Mouse (Mus musculus) naive thymus-derived CD4-positive, alpha-beta T cell, adult 2 months (primary cell): Measurements from ENCODE around the gene B4galnt1.
A peak's percentile ranks its signal among the peaks of the same experiment; 100 is the strongest.
"Not testable (repeated sequence)": the region's sequence is repeated elsewhere in the genome, so short reads cannot be mapped to it uniquely, and the experiment has no call there.

Experiments
- DNase-seq: peaks from one replicate; pipeline ENCODE4 v3.0.0-alpha.2; 2011; ENCODE audit warnings: low read depth

Gene B4galnt1

DNA sequence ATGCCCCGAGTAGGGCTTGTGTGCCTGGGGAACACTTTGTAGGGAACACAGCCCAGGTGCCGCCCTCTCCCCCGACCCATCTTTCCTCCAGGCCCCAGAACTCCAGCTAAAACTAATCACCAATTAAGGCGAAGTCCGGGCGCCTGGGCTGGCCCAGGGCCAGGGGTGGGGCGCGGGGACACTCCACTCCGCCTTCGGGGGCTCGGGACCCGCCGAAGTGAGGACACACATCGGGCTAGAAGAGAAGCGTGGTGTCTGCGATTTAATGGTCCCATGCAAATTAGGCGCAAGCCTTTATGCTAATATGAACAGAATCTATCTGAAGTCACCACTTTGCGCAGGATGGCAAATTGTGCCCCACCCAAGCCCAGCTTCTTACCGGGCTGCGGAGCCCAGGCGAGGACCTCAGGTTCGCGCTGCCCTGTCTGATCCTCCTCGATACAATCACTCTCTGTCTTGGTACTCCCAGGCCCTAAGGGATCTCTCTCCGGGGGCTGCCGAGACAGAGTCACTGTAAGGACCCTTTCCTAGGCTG is 24.2 kb downstream of the B4galnt1 start:
- peak; percentile 50 for DNase-seq

DNA sequence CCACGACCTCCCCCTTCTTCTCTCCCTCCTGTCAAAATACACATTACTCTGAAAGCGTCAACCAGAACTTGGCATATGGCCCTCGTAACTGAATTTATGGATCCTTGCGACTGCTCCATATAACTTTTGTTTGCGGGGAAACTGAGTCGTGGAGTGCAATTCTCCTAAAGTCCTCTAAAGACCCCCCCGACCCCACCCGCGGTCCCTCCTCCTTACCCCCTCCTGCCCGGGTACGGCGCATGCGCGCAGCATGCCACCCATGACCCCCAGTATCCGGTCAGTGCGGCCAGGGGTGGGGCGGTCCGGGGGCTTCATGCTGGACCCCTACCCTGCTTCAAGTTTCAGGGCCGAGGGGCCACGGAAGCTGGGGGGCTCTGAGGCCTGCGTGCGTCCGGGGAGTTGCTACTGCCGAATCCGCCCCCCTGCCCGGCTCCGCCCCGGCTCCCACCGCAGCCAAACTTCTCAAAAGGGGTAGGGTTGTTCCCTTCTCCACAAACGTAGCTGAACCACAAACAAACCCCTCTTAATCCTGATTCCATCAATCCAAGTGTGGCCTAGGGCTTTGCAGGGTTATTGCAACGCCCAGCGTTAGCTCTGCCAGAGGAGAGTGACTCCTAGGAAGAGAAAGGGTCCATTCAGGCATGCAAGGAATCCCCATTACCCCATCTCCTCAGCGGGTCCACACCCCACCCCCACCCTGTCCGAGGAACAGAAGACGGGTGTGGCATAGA is 24.8 kb downstream of the B4galnt1 start, which contains the start of gene Arhgef25:
Gene Arhgef25, minus strand, starts transcription at position 433 of the 731 bp plus-strand sequence.
- no peak for DNase-seq

DNA sequence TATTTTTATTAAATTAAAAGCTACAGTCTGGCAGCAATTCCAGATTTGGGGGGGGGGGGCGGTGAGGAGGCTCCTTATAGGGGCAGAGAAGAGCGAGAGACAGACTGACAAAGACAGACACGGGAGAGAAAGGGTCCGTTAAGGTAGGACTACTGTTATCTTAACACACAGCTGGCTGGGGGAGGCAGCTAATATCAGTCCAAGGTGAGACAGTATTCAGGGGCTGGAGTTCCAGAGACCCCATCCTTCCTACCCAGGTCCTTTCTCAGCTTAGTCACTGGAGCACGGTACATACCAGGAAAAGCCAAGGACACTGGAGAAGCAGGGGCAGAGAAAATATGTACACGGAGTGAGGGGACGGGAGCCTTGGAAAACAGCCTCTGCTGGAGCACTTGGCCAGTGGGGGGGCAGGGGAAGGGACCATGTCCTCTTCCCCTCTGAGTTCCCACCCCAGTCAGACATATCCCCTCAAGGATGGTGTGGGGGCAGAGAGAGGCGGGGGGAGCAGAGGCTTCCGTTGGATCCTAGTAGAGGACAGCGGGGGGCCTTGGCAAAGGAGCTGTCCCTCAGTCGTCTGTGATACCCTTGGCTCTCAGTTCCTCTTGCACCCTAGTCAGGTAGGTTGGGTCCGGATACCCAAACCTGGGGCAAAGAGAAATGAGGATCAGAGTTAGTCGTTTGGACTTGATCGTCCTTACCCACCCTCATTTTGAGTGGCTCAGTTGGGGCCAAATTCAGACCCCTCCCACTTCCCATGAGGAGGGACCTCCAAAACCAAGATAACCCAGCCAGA is 25.6 kb downstream of the B4galnt1 start:
- DNase-seq: no peak

DNA sequence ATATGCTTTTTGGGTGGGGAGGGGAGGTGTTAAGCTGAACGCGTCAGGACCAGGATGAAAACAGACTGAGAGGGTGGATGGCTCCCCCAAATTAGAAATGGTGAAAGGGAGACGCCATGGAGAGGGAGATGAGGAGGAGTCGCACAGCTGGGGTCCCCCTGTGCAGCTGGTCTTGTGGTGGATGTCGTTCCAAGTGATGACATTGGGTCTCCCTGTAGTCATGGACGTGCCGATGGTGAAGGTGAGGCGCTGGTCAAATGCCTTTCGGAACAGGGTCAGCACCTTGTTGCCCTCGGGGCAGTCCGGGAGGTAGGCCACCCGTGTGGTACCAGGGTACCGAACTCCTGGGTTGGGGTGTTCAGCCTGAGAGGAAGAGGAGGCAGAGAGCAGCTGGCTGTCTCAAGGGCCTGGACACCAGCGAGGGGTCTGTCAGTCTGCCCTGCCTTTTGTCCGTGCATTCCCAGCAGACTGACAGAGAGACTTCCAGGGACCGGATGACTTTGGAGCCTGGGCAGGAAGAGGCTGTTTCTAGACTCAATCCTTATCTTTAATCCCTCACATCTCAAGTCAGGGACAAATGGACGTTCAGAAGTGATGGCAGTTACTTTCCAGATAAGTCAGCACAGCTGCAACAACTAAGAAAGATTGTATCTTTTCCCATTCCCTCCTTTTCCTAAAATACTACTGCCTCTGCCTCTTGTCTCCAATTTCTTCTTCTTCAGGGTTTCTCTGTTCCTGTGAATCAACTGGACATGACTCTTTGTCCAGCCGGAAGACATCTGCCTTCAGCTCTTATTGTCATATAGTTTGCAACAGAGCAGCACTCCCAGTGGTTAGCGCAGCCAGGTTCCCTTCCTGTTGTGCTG is 26.4 kb downstream of the B4galnt1 start:
- DNase-seq: no peak

DNA sequence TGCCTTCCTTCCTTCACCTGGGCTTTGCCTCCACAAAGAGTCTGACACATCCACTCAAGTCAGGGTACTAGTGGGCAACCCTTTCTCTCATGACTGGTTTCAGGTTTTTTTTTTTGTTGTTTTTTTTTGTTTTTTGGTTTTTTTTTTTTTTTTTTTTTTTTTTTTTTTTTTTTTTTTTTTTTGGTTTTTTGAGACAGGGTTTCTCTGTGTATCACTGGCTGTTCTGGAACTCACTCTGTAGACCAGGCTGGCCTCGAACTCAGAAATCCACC is 27.0 kb downstream of the B4galnt1 start:
- DNase-seq: not testable (repeated sequence)

DNA sequence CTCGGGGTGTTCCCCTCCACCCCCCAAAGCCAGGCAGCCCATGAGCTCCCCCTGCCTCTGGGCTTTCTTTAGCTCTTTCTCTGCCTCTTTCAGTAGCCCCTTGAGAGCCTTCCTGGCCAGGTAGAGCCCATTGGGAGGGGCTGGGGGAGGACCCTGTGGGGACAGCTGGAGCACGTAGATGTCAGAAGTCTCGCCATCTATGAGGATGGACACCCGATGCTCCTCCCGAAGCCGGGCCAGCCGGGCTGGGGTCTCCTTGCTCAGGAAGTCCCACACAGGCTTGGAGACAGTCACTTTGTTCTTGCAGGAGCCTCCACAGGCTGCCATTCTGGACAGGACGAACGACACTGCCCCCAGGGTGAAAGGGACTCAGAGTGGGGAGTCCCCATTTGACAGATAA is 28.0 kb downstream of the B4galnt1 start:
- DNase-seq: no peak

DNA sequence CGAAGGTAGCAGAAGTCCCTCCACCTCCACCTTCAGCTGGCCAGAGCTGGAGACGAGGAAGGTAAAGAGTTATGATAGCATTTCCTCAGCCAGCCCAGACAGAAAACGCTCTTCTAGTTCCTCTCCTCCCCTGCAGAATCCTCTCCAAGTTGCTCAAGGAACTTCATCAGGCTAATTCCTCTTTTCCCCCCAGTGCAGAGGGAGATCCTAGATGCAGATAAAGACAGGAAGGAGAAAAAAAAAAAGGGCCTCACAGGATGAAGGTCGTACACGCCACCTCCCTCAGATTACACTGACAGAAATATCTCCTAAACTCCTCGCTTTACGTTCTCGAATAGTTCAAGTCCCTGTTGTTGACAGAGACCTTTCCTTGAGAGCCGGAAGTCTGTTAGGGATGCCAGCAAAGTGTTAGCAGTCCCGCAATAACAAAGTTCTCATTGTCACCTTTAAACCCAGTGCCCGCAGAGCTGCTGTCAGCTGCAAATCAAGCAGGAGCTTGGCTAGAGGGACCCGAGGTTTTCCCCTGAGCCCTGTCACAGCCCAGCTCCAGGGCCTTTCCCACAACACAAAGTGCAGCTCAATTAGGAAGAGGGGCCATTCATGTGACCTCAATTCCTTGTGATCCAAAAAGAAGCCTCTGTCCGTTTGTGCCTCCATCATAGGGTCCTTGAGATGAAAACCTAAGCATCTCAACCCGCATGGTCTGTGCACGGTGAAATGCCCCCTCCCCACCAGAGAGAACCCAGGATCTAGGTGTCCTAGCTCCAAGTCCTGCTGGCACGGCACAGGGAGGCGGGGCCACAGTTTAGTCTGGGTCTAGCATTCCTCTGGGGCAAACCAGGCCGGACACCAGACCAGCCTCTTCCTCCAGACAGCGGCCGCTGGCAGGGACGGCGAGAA is 29.7 kb downstream of the B4galnt1 start:
- DNase-seq: no peak

DNA sequence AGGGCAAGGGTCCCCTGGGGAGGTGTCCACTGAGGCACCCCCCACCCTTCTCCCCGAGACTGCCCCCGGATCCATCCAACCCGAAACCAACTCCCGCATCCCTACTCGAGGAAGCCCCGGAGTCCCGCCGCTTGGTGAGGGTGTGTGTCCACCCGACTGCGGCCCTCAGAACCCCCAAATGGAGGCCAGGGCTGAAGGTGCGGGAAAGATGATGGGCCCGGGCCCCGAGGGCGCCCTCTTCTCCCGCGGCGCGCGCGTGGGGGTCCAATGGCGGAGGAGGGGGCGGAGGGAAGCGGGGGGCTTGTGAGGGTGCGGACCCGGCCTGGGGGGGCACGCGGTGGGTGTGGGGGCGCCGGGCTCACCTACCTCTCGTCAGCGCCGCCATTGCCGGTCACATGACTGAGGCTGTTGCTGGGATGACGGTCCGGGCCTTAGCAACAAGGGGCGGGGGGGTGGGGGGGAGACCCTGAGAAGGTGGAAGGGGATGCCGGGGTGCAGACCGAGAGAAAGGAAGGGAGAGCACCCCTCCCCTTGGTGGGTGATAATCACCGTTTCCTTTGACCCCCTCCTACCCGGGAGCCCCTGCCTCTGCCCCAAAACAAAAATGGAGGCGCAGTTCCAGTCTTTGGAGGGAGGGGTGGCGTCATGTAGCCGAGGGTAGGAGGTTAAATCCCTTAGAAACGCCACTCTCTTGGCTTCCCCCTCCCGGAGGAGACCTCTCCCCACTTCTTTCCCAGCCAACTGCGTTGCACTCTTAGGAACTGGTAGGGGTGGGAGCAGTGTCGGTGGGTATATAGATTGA is 30.5 kb downstream of the B4galnt1 start, which contains the start of gene Dtx3:
Gene Dtx3, minus strand, starts transcription at position 401 of the 802 bp plus-strand sequence.
- no peak for DNase-seq

DNA sequence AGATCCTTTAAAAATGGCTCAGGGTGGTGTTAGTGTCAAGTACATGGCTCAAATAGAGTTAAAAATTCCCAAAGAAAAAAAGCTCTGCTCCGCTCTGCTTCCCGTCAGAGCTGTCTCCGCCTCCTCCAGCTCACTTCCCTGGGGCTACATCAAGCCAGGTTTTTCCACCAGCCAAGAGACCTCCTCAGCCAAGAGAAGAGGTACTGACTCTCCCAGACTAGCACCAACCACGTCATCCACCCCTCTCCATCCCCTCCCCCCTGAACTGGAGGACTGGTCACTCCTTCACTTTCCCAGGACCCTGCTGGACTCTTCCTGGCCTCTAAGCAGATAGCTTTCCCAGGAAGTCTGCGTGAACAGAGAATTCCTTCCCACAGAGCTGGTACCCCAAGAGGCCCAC is 31.4 kb downstream of the B4galnt1 start:
- DNase-seq: no peak

DNA sequence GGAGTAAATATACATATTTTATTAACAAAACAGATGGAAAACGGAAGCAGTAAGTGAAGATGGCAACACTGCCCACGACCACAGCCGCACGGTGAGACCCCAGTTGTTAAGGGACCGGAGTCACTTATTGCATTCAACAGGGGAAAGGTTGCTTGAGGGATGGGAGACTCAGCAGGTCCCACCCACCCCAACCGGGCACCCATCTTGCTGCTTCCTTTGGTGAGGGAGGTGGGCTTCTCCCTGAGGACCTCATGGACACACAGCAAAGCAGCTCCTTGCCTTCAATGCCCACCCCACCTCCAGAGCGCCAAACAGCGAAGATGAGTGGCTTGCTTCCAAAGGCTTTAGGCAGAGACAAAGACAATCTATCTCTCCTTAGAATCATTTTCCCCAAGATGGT is 32.1 kb downstream of the B4galnt1 start:
- no peak for DNase-seq

DNA sequence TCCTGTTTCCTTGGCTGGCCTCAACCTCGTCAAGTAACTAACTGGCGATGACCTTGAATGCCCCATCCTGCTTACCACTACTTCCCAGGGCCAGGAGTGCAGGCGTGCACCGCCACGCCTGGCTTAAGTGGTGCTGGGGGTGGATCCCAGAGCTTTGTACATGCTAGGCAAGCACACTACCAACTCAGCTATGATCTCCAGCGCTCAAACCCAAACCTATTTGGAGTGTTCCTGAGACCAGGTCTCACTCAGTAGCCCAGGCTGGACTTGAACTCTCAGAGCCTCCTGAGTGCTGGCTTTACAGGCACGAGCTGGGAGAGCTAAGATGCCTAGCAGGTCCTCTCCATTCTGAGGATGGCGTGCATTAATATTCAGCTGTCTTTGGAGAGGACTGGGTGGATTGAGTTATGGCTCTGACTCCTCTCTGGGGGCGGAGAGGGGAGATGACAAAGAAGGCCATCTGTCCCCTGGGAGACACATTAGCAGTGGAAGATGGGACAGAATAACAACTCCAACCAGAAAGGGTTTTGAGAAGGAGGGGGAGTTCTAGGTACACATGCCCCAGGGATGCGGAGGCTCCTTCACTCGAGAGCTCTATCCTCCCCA is 32.6 kb downstream of the B4galnt1 start:
- no peak for DNase-seq

DNA sequence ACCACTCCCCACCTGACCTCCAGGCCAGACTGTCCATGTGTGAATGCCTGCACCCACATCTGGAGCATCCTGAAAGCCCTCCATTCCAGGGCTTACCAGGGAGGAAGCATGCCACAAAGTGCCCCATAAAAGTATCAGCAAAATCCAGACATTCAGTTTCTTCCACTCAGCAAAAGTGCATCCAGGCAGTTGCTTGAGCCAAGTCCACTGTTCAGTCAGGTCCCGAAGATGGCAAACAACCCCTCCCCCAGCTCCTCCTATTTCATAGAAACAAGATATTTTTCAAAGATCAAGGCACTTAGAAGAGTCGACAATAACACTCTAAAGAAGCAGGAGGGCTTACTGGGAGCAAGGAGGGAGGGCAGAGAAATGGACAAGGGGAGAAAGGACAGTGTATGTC is 33.5 kb downstream of the B4galnt1 start:
- DNase-seq: no peak

DNA sequence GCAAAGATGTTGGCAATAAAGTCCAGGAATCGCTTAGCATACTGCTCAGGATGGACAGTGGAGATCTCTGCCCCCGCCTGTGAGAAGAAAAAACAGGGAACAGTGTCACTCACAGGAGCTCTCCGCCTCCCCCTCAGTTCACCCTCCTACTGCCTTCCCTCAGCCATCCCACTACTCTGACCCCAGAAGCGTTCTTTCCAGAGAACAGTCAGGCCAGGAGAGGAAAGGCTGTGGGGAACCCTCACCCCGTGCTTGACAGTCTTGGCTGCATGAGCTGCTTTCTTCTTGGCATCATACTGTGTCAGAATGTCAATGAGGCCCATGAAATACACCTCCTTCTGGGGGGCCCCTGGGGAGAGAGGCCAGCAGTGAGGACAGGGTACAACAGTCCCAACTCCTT is 34.0 kb downstream of the B4galnt1 start:
- DNase-seq: no peak

DNA sequence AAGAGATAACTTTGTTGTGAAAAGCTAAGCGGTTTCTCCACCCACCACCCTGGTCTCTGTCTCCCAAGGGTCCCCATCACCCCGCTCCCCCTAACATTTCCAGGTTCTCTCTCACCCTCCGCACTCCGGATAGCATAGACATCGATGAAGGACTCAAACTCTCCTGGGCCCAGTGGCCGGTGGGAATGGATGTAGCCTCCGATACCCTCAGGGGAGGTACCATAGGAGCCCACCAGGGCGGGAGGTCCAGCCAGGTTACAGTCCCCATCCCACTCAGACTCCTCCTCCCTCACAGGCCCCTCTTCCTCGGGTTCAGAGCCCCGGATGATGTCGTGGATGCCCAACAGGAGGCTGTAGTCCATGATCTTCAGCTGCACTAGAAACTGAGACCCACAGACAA is 34.4 kb downstream of the B4galnt1 start:
- DNase-seq: no peak

DNA sequence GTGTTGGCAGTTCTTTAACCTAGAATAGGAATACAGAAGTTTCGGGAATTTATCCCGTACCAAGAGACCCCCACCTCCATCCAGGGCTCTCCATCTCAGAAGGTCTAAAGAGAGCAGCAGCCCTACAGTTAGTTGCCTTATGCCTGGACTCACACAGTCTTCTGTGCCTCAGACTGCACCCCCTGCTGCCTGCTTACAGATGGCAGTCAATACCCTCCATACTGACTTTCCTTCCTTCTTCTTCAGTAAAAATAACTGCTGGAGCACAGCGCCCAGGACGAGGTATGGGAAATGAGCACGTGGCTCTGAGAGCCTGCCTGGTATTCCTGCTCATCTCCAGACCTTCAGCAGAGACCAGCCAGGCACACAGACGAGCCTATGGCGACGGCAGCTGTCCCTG is 35.3 kb downstream of the B4galnt1 start:
- DNase-seq: no peak

DNA sequence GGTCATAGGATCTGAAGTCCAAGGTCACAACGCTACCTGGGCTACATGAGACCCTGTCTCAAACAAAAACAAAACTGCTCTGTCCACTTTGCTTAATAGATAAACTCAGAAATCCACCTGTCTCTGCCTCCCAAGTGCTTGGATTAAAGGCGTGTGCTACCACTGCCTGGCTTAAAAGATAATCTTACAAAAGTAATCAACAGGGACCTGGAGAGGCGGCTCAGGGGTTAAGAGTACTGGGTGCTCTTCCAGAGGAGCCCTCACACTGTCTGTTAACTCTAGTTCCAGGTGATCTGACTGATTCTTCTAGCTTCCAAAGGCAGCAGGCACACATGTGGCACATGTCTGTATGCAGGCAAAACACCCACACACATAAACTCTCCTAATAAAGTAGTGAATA is 38.1 kb downstream of the B4galnt1 start:
- no peak for DNase-seq

DNA sequence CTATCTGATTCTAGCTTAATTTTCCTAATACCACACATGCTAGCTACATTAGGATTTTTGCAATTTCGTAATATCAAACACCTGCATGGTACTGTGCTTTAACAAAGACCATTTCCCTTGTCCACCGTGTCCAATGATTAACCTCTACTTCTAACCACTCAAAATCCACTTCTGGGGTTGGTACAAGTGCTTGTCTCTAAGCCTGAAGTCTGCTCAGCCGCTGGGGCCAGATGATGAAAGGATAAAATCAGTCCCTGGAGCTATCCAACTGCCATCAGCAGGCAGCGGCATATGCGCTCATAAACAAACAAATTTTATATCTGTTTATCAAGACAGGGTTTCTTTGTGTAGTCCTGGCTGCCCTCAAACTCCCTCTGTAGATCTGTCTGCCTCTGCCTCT is 39.6 kb downstream of the B4galnt1 start:
- DNase-seq: no peak

DNA sequence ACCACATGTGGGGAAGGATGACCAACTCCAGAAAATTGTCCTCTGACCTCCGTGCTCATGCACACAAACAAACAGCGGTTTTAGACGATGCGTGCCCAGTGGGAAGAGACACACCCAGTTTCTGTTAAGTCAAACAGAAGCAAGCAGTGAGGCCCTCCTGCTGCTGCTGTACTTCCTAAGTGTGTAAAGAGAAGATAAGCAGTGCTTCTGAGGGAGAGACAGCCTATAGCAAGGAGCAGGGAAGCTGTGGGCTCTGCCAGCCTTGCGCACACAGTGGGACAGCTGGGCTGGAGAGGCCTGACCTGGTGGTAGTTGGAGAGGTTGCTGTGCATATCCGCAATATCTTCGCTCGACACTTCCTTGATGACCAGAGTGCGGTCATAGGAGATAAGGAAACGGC is 40.3 kb downstream of the B4galnt1 start:
- DNase-seq: no peak

DNA sequence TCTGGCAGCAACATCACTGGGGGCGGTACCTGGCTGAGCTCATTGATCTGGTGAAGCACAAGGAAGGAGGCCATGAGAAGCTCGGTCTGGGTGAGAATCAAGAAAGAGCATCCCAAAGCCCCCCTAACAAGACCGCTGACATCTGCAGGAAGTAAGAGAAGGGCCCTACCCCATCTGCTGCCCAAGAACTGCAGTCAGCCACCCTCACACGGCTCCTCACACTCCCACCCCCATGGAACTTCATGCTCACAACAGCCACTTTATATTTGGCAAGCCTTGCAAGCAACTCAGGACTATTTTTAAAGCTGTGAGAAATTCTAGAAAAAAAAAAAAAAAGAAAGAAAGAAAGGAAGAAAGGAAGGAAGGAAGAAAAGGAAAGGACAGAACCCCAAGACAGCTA is 43.9 kb downstream of the B4galnt1 start:
- DNase-seq: no peak

DNA sequence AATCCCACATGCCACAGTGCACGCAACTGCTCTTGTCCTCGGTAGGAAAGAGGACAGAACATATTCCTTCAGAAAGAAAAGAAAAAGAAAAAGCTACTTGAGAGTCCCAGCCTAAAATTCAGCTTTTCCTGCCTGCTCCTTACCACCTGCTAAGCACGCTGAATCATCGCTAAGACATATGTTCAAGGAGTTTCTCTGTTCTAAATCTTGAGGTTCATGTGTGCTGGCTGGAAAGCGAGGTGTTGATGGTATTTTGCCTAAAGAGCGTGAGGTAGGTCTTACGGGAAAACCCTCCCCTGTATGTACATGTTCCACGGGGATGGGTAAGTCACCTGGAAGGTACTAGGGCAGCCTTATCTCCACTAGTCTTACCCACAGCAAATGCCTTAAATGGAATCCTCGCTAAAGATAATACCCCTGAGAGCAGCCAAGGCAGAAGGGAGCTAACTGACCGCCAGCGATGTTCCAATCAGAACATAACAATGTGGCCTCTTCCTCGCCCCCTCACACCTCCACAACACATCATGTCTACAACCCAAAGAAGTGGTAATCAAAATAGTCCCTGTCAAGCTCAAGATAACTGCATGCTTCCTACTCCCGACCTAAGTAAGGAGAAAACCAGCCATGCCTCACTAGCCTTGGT is 45.0 kb downstream of the B4galnt1 start:
- DNase-seq: no peak
